Mouse (Mus musculus) kidney, embryonic 14.5 days (tissue): ENCODE measurements around the gene Gm8677. TPM values are rescaled to one million over a fixed set of nuclear protein-coding genes. Genes with fewer than 3 reads are reported as not detected.
"Not testable (repeated sequence)": the region's sequence is repeated elsewhere in the genome, so short reads cannot be mapped to it uniquely, and the experiment has no call there.

Experiments
- ATAC-seq: fragments of 200-750 bp; cut with Nextera tagmentation; 2 replicates; pipeline ENCODE4 v1.8.0; 2017; ENCODE audit warnings: moderate number of reproducible peaks, mild to moderate bottlenecking, moderate TSS enrichment, moderate library complexity; ENCODE audit not compliant: low FRiP score, low TSS enrichment
- H3K27ac ChIP-seq: fragments of 300-500 bp; sonication (generic); 2 replicates; pipeline ENCODE4 v1.5.1; 2014; ENCODE audit warnings: low read depth, mild to moderate bottlenecking, low read length, moderate library complexity, mixed read lengths
- H3K27me3 ChIP-seq: fragments of 300-500 bp; sonication (generic); 2 replicates; pipeline ENCODE4 v1.6.1; 2014; ENCODE audit warnings: mild to moderate bottlenecking, low read length; ENCODE audit not compliant: control insufficient read depth, insufficient read depth
- H3K36me3 ChIP-seq: fragments of 300-500 bp; sonication (generic); 2 replicates; pipeline ENCODE4 v1.6.1; 2014; ENCODE audit warnings: low read length, mixed read lengths; ENCODE audit not compliant: control insufficient read depth, insufficient read depth
- H3K4me1 ChIP-seq: fragments of 300-500 bp; sonication (generic); 2 replicates; pipeline ENCODE4 v1.6.1; 2014; ENCODE audit warnings: low read length, mixed read lengths; ENCODE audit not compliant: control insufficient read depth, insufficient read depth
- H3K4me2 ChIP-seq: fragments of 300-500 bp; sonication (generic); replicated peaks from 2 replicates; pipeline ENCODE4 v1.6.1; 2014; ENCODE audit warnings: low read depth, mild to moderate bottlenecking, low read length
- H3K4me3 ChIP-seq: fragments of 300-500 bp; sonication (generic); 2 replicates; pipeline ENCODE4 v1.5.1; 2014; ENCODE audit warnings: mild to moderate bottlenecking, low read length
- H3K9ac ChIP-seq: fragments of 300-500 bp; sonication (generic); 2 replicates; pipeline ENCODE4 v1.6.1; 2014; ENCODE audit warnings: low read depth, mild to moderate bottlenecking, low read length, moderate library complexity
- H3K9me3 ChIP-seq: fragments of 300-500 bp; sonication (generic); 2 replicates; pipeline ENCODE4 v1.6.1; 2016; ENCODE audit warnings: low read length; ENCODE audit not compliant: control insufficient read depth
- WGBS: fragments of 180-500 bp; shearing (Covaris S2); extraction: QIAGEN DNeasy Blood & Tissue Kit; methylation state at CpG from one replicate; pipeline ENCODE4 v1.1.7; 2014; 5-methylcytosine and 5-hydroxymethylcytosine counted together
- polyA plus RNA-seq: library from polyadenylated mRNA; unstranded; fragments of >200 nt; fragmentation: Nextera tagmentation; extraction: Ambion mirVana; gene quantifications from 2 replicates; pipeline ENCODE4 v1.2.1, GENCODE M21; 2014

Gene Gm8677
- polyA plus RNA-seq: not detected in 2 replicates

GRCm38 (mm10) chr7:22534787-22535186, at the start of gene Gm8677:
Gene Gm8677, minus strand, starts transcription at chr7:22534887.
- H3K9me3 ChIP-seq, H3K27me3 ChIP-seq, H3K27ac ChIP-seq, ATAC-seq, H3K9ac ChIP-seq, H3K4me1 ChIP-seq, H3K4me2 ChIP-seq, H3K4me3 ChIP-seq, H3K36me3 ChIP-seq: not testable (repeated sequence)
- no CpG with 5 or more reads among the region's 1 CpGs for WGBS

GRCm38 (mm10) chr7:22565243-22565642, 30.6 kb upstream of the Gm8677 start, which contains the start of gene Gm4201:
Gene Gm4201, minus strand, starts transcription at chr7:22565343.
- not testable (repeated sequence) for H3K4me3 ChIP-seq, H3K27ac ChIP-seq, H3K4me1 ChIP-seq, ATAC-seq, H3K36me3 ChIP-seq, H3K9me3 ChIP-seq, H3K27me3 ChIP-seq, H3K9ac ChIP-seq, H3K4me2 ChIP-seq
- WGBS: no CpG with 5 or more reads among the region's 3 CpGs

GRCm38 (mm10) chr7:22522667-22523066, 12.0 kb downstream of the Gm8677 start, which contains the start of gene Vmn1r152:
Gene Vmn1r152, plus strand, starts transcription at chr7:22522967.
- not testable (repeated sequence) for H3K27ac ChIP-seq, H3K4me1 ChIP-seq, H3K9ac ChIP-seq, ATAC-seq, H3K27me3 ChIP-seq, H3K4me2 ChIP-seq, H3K36me3 ChIP-seq, H3K9me3 ChIP-seq, H3K4me3 ChIP-seq
- no CpG with 5 or more reads among the region's 3 CpGs for WGBS

DNA sequence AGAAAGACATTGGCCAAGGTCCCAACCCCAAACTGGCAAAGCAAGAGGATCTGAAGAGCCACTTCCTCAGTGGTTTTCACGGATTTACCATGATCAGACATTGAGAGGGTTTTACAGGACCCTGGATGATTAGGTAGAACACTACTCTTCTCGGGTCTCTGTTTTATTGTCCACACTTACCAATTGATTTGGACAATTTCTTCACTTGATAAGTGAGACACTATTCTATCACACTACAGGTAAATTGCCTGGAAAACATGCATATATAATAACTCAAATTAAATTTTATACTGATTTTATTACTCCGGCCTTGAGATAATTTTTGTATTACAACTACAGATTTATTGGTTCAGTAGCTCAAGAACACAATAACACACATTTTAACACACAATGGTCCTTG, 35.1 kb downstream of the Gm8677 start, which contains the start of gene Vmn1r151:
Vmn1r151 (minus strand) TSS at position 101 of the 400 bp plus-strand sequence.
- ATAC-seq, H3K27me3 ChIP-seq, H3K36me3 ChIP-seq, H3K9ac ChIP-seq, H3K4me2 ChIP-seq, H3K27ac ChIP-seq, H3K4me3 ChIP-seq, H3K4me1 ChIP-seq, H3K9me3 ChIP-seq: not testable (repeated sequence)
- 27% methylated on average over 1 of the region's 3 CpGs for WGBS

Other genes with a start within 250 kb of the Gm8677 start
- not detected in 2 replicates for gene Gm4187, start 205.2 kb downstream of the Gm8677 start, polyA plus RNA-seq
- gene Gm8660, start 163.8 kb downstream of the Gm8677 start, polyA plus RNA-seq: not detected in 2 replicates
- not detected in 2 replicates for gene Vmn1r148, start 121.3 kb downstream of the Gm8677 start, polyA plus RNA-seq
- gene Vmn1r149, start 96.7 kb downstream of the Gm8677 start, polyA plus RNA-seq: not detected in 2 replicates
- gene Gm10665, start 70.8 kb downstream of the Gm8677 start, polyA plus RNA-seq: not detected in 2 replicates
- gene Vmn1r151, start 35.2 kb downstream of the Gm8677 start, polyA plus RNA-seq: not detected in 2 replicates
- gene Vmn1r152, start 11.9 kb downstream of the Gm8677 start, polyA plus RNA-seq: not detected in 2 replicates
- gene Gm4201, start 30.5 kb upstream of the Gm8677 start, polyA plus RNA-seq: not detected in 2 replicates
- gene Gm4565, start 53.2 kb upstream of the Gm8677 start, polyA plus RNA-seq: not detected in 2 replicates
- not detected in 2 replicates for gene Vmn1r155, start 123.1 kb upstream of the Gm8677 start, polyA plus RNA-seq
- not detected in 2 replicates for gene Gm8693, start 157.4 kb upstream of the Gm8677 start, polyA plus RNA-seq
- gene Gm4567, start 184.8 kb upstream of the Gm8677 start, polyA plus RNA-seq: not detected in 2 replicates
- not detected in 2 replicates for gene Vmn1r157, start 226.8 kb upstream of the Gm8677 start, polyA plus RNA-seq